Mouse (Mus musculus) MEL (cell line): ENCODE data around the gene Syt1.

Experiments used
- CTCF ChIP-seq, 3 experiments: IDR thresholded peaks in 2 of 3; conservative IDR thresholded peaks in 1 of 3; 2 replicates each; pipeline ENCODE4 v1.5.1; 2011 to 2012; ENCODE audit warnings: low read length in 3 of 3, low read depth in 2 of 3, mild to moderate bottlenecking in 2 of 3, improper control_type of control experiment in 1 of 3, inconsistent platforms in 1 of 3, mixed read lengths in 1 of 3, moderate library complexity in 1 of 3; ENCODE audit not compliant: control insufficient read depth in 1 of 3, insufficient read depth in 1 of 3, poor library complexity in 1 of 3, severe bottlenecking in 1 of 3
- GATA1 ChIP-seq: IDR thresholded peaks from 2 replicates; pipeline ENCODE4 v1.6.1; 2011; ENCODE audit warnings: low read depth, low read length, improper control_type of control experiment
- HCFC1 ChIP-seq: IDR thresholded peaks from 2 replicates; pipeline ENCODE4 v1.6.1; 2012; ENCODE audit warnings: low read depth, mild to moderate bottlenecking, inconsistent platforms, low read length, improper control_type of control experiment, moderate library complexity
- MEF2A ChIP-seq: IDR thresholded peaks from 2 replicates; pipeline ENCODE4 v1.6.1; 2014; ENCODE audit warnings: low read depth, mild to moderate bottlenecking, inconsistent platforms, low read length, improper control_type of control experiment; ENCODE audit not compliant: poor library complexity, insufficient replicate concordance, severe bottlenecking; ENCODE audit errors: extremely low read depth
- MYC ChIP-seq: IDR thresholded peaks from 2 replicates; pipeline ENCODE4 v1.6.1; 2011; ENCODE audit warnings: low read depth, mild to moderate bottlenecking, low read length, improper control_type of control experiment, moderate library complexity
- POLR2A ChIP-seq, 2 experiments: IDR thresholded peaks; 2 replicates each; pipeline ENCODE4 v1.6.1; 2011 to 2012; ENCODE audit warnings: low read length in 2 of 2, mild to moderate bottlenecking in 2 of 2, control low read depth in 1 of 2, improper control_type of control experiment in 1 of 2, low read depth in 1 of 2, moderate library complexity in 1 of 2; ENCODE audit not compliant: control insufficient read depth in 1 of 2, insufficient read depth in 1 of 2, poor library complexity in 1 of 2
- POLR2AphosphoS5 ChIP-seq: IDR thresholded peaks from 2 replicates; pipeline ENCODE4 v1.6.1; 2012; ENCODE audit warnings: low read depth, borderline replicate concordance, mild to moderate bottlenecking, inconsistent platforms, low read length, moderate library complexity, mixed read lengths
- TBP ChIP-seq: IDR thresholded peaks from 2 replicates; pipeline ENCODE4 v1.8.0; 2011; ENCODE audit warnings: low read depth, low read length, improper control_type of control experiment

- TF ChIP-seq HCFC1 (no peak), CTCF (IDR thresholded peaks at IDR 0.05 in 2 of 3, conservative IDR thresholded peaks at IDR 0.05 in 1 of 3; ENCODE audit: control insufficient read depth in 1 of 3, insufficient read depth in 1 of 3, low read depth in 2 of 3, low read length in 3 of 3, poor library complexity in 1 of 3, severe bottlenecking in 1 of 3) (no peak), POLR2AphosphoS5 (no peak), TBP (no peak), POLR2A (IDR thresholded peaks at IDR 0.05; ENCODE audit: control insufficient read depth in 1 of 2, insufficient read depth in 1 of 2, low read depth in 1 of 2, low read length in 2 of 2, poor library complexity in 1 of 2) (no peak), GATA1 (no peak), MYC (no peak), MEF2A (no peak)
Observed at GRCm38 (mm10) chr10:108855986-108856385, 154.8 kb downstream of the Syt1 start.
